Mouse (Mus musculus): Measurements from ENCODE around the gene C730034F03Rik.

- TF ChIP-seq CTCF (IDR thresholded peaks at IDR 0.05; ENCODE audit: insufficient read depth, low read depth, low read length) (no peak), POLR2A (IDR thresholded peaks at IDR 0.05; ENCODE audit: insufficient read depth, low read depth, low read length) (no peak)
These were observed 4.7 kb downstream of the C730034F03Rik start for GRCm38 (mm10) chr15:89434136-89434535.

Data from olfactory bulb, adult 2 months (tissue).